Mouse (Mus musculus): ENCODE measurements around the gene Bcl2l13.
"Not testable (repeated sequence)": the region's sequence is repeated elsewhere in the genome, so short reads cannot be mapped to it uniquely, and the experiment has no call there.

Gene Bcl2l13

GRCm38 (mm10) chr6:120830866-120831608 lies 5.0 kb upstream of the Bcl2l13 start:
- no peak for DNase-seq (ENCODE audit: low read depth)

GRCm38 (mm10) chr6:120832097-120832496 lies 3.9 kb upstream of the Bcl2l13 start:
- DNase-seq (ENCODE audit: low read depth), result no peak

GRCm38 (mm10) chr6:120834766-120835321 lies 1.2 kb upstream of the Bcl2l13 start:
- DNase-seq (ENCODE audit: low read depth), result no peak

- DNase-seq (ENCODE audit: low read depth), result peak; percentile 80
These were observed 558 bp downstream of the Bcl2l13 start for GRCm38 (mm10) chr6:120836389-120837151.

- DNase-seq (ENCODE audit: low read depth), result no peak
These were observed 1.1 kb downstream of the Bcl2l13 start for GRCm38 (mm10) chr6:120837152-120837530.

GRCm38 (mm10) chr6:120840258-120840657 lies 4.2 kb downstream of the Bcl2l13 start:
- no peak for DNase-seq (ENCODE audit: low read depth)

- DNase-seq (ENCODE audit: low read depth), result peak; percentile 55
These were observed 5.7 kb downstream of the Bcl2l13 start for GRCm38 (mm10) chr6:120841754-120842153.

GRCm38 (mm10) chr6:120850720-120851119 lies 14.7 kb downstream of the Bcl2l13 start:
- not testable (repeated sequence) for DNase-seq (ENCODE audit: low read depth)

- no peak for DNase-seq (ENCODE audit: low read depth)
These were observed 18.4 kb downstream of the Bcl2l13 start for GRCm38 (mm10) chr6:120854413-120854812.

- DNase-seq (ENCODE audit: low read depth), result no peak
These were observed 22.3 kb downstream of the Bcl2l13 start for GRCm38 (mm10) chr6:120858217-120858711.

GRCm38 (mm10) chr6:120860079-120860478 lies 24.1 kb downstream of the Bcl2l13 start:
- no peak for DNase-seq (ENCODE audit: low read depth)

GRCm38 (mm10) chr6:120866051-120866814 lies 30.2 kb downstream of the Bcl2l13 start:
- DNase-seq (ENCODE audit: low read depth), result no peak

GRCm38 (mm10) chr6:120868824-120869223 lies 32.8 kb downstream of the Bcl2l13 start:
- DNase-seq (ENCODE audit: low read depth), result no peak

- no peak for DNase-seq (ENCODE audit: low read depth)
These were observed 35.3 kb downstream of the Bcl2l13 start for GRCm38 (mm10) chr6:120871286-120871685.

- no peak for DNase-seq (ENCODE audit: low read depth)
These were observed 37.9 kb downstream of the Bcl2l13 start for GRCm38 (mm10) chr6:120873874-120874273.

GRCm38 (mm10) chr6:120879046-120879445 lies 43.0 kb downstream of the Bcl2l13 start:
- DNase-seq (ENCODE audit: low read depth), result no peak

GRCm38 (mm10) chr6:120884436-120884835 lies 48.4 kb downstream of the Bcl2l13 start:
- DNase-seq (ENCODE audit: low read depth), result no peak

- DNase-seq (ENCODE audit: low read depth), result no peak
These were observed 50.7 kb downstream of the Bcl2l13 start for GRCm38 (mm10) chr6:120886696-120887095.

GRCm38 (mm10) chr6:120894089-120894488 lies 58.1 kb downstream of the Bcl2l13 start:
- DNase-seq (ENCODE audit: low read depth), result no peak

- DNase-seq (ENCODE audit: low read depth), result no peak
These were observed 58.5 kb downstream of the Bcl2l13 start for GRCm38 (mm10) chr6:120894524-120894923.

- peak; percentile 76 for DNase-seq (ENCODE audit: low read depth)
These were observed 62.3 kb downstream of the Bcl2l13 start for GRCm38 (mm10) chr6:120898188-120898833.
